In the genomic region with DNA sequence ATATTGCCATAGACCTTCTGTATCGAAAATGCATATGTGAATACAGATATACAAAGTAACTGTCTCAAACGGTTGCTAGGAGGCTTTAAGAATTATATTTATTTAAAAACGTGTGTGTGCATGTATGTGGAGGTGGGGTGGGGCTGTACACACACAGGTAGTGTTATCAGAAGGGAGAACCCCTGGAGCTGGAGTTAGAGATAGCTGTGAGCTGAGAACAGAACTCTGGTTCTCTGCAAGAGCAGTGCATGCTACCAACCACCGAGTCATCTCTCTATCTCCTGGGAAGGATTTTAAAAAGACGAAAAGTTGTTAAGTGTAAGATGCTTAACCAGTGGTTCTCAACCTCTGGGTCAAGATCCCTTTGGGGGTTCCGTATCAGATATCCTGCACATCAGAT, we compare ENCODE assay signal across 31 mouse cellular contexts.
"Had no signal": no experiment of that assay in that cellular context is flagged by ENCODE, and none has a peak within 500 bp of the region (broad histone marks: within the 10 kb centered on the region; RNA-seq: fewer than 3 reads in every experiment).

No protein-coding gene starts in this region.

- H3K4me3 ChIP-seq: left cerebral cortex, adult 2 months; limb, embryonic 10.5 days; limb, embryonic 12.5 days; limb, embryonic 13.5 days; limb, embryonic 15.5 days; liver, embryonic 12.5 days; liver, embryonic 13.5 days; liver, embryonic 15.5 days; lung, embryonic 15.5 days; megakaryocyte, embryonic 14.5 days; midbrain, embryonic 10.5 days; midbrain, embryonic 12.5 days; midbrain, embryonic 13.5 days; midbrain, embryonic 15.5 days; myocyte; neural tube, embryonic 12.5 days had no signal

- H3K9me3 ChIP-seq: limb, embryonic 10.5 days; limb, embryonic 12.5 days; limb, embryonic 13.5 days; limb, embryonic 15.5 days; liver, embryonic 12.5 days; liver, embryonic 13.5 days; liver, embryonic 15.5 days; lung, embryonic 15.5 days; midbrain, embryonic 10.5 days; midbrain, embryonic 12.5 days; midbrain, embryonic 13.5 days; midbrain, embryonic 15.5 days; neural tube, embryonic 12.5 days had no signal

- DNase-seq: left cerebral cortex, postnatal 4 days; liver; liver, embryonic 13.5 days; liver, postnatal 0 days; lung, adult 18-20 months; lung, adult 2 months; lung, embryonic 14.5 days; lung, postnatal 10 days; lung, postnatal 14 days; lung, postnatal 36 days; lung, postnatal 4 days; midbrain, embryonic 14.5 days had no signal

- H3K4me2 ChIP-seq: limb, embryonic 12.5 days; limb, embryonic 13.5 days; limb, embryonic 15.5 days; liver, embryonic 12.5 days; liver, embryonic 13.5 days; liver, embryonic 15.5 days; lung, embryonic 14.5 days; lung, embryonic 15.5 days; midbrain, embryonic 11.5 days; midbrain, embryonic 12.5 days; midbrain, embryonic 13.5 days; midbrain, embryonic 15.5 days; neural tube, embryonic 12.5 days had no signal

- H3K36me3 ChIP-seq: limb, embryonic 10.5 days; limb, embryonic 12.5 days; limb, embryonic 13.5 days; limb, embryonic 15.5 days; liver, embryonic 12.5 days; liver, embryonic 13.5 days; liver, embryonic 15.5 days; lung, embryonic 15.5 days; midbrain, embryonic 10.5 days; midbrain, embryonic 12.5 days; midbrain, embryonic 13.5 days; midbrain, embryonic 15.5 days; neural tube, embryonic 12.5 days had no signal

- H3K27me3 ChIP-seq: limb, embryonic 12.5 days; limb, embryonic 13.5 days; limb, embryonic 15.5 days; liver, embryonic 12.5 days; lung, embryonic 15.5 days; megakaryocyte, embryonic 14.5 days; neural tube, embryonic 12.5 days had no signal

- H3K27ac ChIP-seq: left cerebral cortex, adult 2 months; limb, embryonic 10.5 days; limb, embryonic 12.5 days; limb, embryonic 13.5 days; limb, embryonic 15.5 days; liver, embryonic 12.5 days; liver, embryonic 13.5 days; liver, embryonic 15.5 days; lung, embryonic 15.5 days; macrophage; midbrain, embryonic 10.5 days; midbrain, embryonic 12.5 days; midbrain, embryonic 13.5 days; midbrain, embryonic 15.5 days; neural tube, embryonic 12.5 days had no signal

- H3K9ac ChIP-seq: limb, embryonic 12.5 days; limb, embryonic 13.5 days; limb, embryonic 15.5 days; liver, embryonic 12.5 days; liver, embryonic 13.5 days; liver, embryonic 15.5 days; liver, postnatal 0 days; lung, embryonic 14.5 days; lung, embryonic 15.5 days; midbrain, embryonic 12.5 days; midbrain, embryonic 13.5 days; midbrain, embryonic 15.5 days; neural tube, embryonic 12.5 days had no signal

- H3K4me1 ChIP-seq: limb, embryonic 10.5 days; limb, embryonic 12.5 days; limb, embryonic 15.5 days; liver, embryonic 13.5 days; liver, embryonic 15.5 days; lung, embryonic 15.5 days; megakaryocyte, embryonic 14.5 days; midbrain, embryonic 10.5 days; midbrain, embryonic 12.5 days; midbrain, embryonic 13.5 days; midbrain, embryonic 15.5 days; neural tube, embryonic 12.5 days had no signal

- ATAC-seq: liver, embryonic 12.5 days; liver, postnatal 0 days; lung, postnatal 0 days; midbrain, embryonic 13.5 days; midbrain, embryonic 15.5 days; midbrain, embryonic 16.5 days had no signal
